Mouse (Mus musculus) spleen, postnatal 0 days (tissue): ENCODE data around the gene Sptb. TPM values are rescaled to one million over a fixed set of nuclear protein-coding genes. Genes with fewer than 3 reads are reported as not detected.

Experiments
- polyA plus RNA-seq: library from polyadenylated mRNA; unstranded; fragments of >200 nt; fragmentation: Nextera tagmentation; extraction: Ambion mirVana; gene quantifications from 2 replicates; pipeline ENCODE4 v1.2.1, GENCODE M21; 2015

Sptb gene
- polyA plus RNA-seq: 27.7 and 31.4 TPM in 2 replicates

DNA sequence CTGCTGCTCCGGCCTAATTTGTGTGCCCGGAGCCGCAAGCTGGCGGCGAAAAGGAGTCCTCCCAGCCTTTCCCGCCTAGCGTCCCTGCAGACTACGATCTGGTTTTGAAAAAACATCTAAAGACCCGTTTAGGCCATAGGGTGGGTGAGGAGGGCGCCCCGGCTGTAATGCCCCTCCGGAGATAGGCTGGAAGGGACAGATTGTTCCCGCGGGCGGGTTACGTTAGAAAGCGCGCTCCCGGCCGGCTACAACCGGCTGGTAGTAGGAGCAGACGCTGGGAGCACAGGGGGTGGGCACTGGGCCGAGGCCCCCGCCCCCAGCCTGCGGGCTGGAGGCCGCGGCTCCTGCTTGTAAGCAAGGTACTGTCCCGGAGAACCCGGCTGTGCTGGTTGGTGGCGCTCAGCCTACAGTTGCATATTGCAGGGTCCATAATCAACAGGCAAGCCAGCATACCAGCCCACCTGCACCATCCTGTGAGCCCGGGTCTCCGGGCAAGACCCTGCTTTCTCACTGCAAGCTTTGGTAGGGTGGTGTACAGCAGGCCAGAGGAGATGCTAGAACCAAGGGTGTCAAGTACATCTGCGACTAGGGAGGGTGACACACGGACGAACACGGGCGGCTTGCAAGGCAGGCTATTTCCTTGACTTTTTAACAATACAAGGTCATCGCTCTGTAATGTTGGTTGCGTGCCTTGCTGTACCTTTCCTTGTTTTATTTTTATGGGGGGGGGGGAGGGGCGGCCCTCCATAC is at the start of gene Sptb:
Gene Sptb, minus strand, starts transcription at position 197 of the 750 bp plus-strand sequence.

GRCm38 (mm10) chr12:76530580-76531139 is 179.7 kb downstream of the Sptb start, which contains the start of gene Plekhg3:
TSS of gene Plekhg3 (plus strand) at chr12:76530891.

Other genes with a start within 250 kb of the Sptb start
- gene Plekhg3, start 179.7 kb downstream of the Sptb start, polyA plus RNA-seq: 4.0 and 5.0 TPM in 2 replicates
- gene Churc1, start 55.0 kb upstream of the Sptb start, polyA plus RNA-seq: 152 and 155 TPM in 2 replicates
- 37.7 and 42.1 TPM in 2 replicates for gene Fntb, start 55.0 kb upstream of the Sptb start, polyA plus RNA-seq
- not detected in 2 replicates for gene Gpx2, start 85.0 kb upstream of the Sptb start, polyA plus RNA-seq
- gene Rab15, start 112.4 kb upstream of the Sptb start, polyA plus RNA-seq: 1.0 and 1.1 TPM in 2 replicates